Mouse (Mus musculus): ENCODE results near the gene Ttc21a.
"Not testable (repeated sequence)": the region's sequence is repeated elsewhere in the genome, so short reads cannot be mapped to it uniquely, and the experiment has no call there.

Ttc21a gene

GRCm38 (mm10) chr9:119998776-119999175 is 61.4 kb downstream of the Ttc21a start:
- DNase-seq (ENCODE audit: low spot score): no peak

GRCm38 (mm10) chr9:119999636-120000035 is 62.2 kb downstream of the Ttc21a start:
- no peak for DNase-seq (ENCODE audit: low spot score)

- DNase-seq (ENCODE audit: low spot score): no peak
These were observed 63.4 kb downstream of the Ttc21a start for GRCm38 (mm10) chr9:120000761-120001160.

- peak; percentile 77 for DNase-seq (ENCODE audit: low spot score)
These were observed 64.7 kb downstream of the Ttc21a start for GRCm38 (mm10) chr9:120001945-120002725.

GRCm38 (mm10) chr9:120002893-120003292 is 65.5 kb downstream of the Ttc21a start:
- DNase-seq (ENCODE audit: low spot score): no peak

GRCm38 (mm10) chr9:120005936-120006335 is 68.5 kb downstream of the Ttc21a start:
- no peak for DNase-seq (ENCODE audit: low spot score)

GRCm38 (mm10) chr9:120007833-120008232 is 70.4 kb downstream of the Ttc21a start:
- DNase-seq (ENCODE audit: low spot score): peak; percentile 55

GRCm38 (mm10) chr9:120009226-120009841 is 71.9 kb downstream of the Ttc21a start:
- no peak for DNase-seq (ENCODE audit: low spot score)

GRCm38 (mm10) chr9:120009871-120010270 is 72.5 kb downstream of the Ttc21a start:
- DNase-seq (ENCODE audit: low spot score): no peak

- DNase-seq (ENCODE audit: low spot score): peak; percentile 93
These were observed 73.5 kb downstream of the Ttc21a start for GRCm38 (mm10) chr9:120010781-120011511.

GRCm38 (mm10) chr9:120011533-120011932 is 74.1 kb downstream of the Ttc21a start:
- DNase-seq (ENCODE audit: low spot score): peak; percentile 72

- not testable (repeated sequence) for DNase-seq (ENCODE audit: low spot score)
These were observed 74.8 kb downstream of the Ttc21a start for GRCm38 (mm10) chr9:120012161-120012560.

GRCm38 (mm10) chr9:120012781-120013180 is 75.4 kb downstream of the Ttc21a start:
- DNase-seq (ENCODE audit: low spot score): no peak

GRCm38 (mm10) chr9:120013251-120013820 is 75.9 kb downstream of the Ttc21a start:
- DNase-seq (ENCODE audit: low spot score): no peak

- DNase-seq (ENCODE audit: low spot score): no peak
These were observed 77.4 kb downstream of the Ttc21a start for GRCm38 (mm10) chr9:120014828-120015227.

GRCm38 (mm10) chr9:120016956-120017355 is 79.5 kb downstream of the Ttc21a start:
- no peak for DNase-seq (ENCODE audit: low spot score)

All from testis, postnatal 14 days (tissue).